Mouse (Mus musculus) liver, adult 2 months (tissue): Measurements from ENCODE around the gene Chkb.

Experiments used
- CTCF ChIP-seq: fragments of 200-500 bp; IDR thresholded peaks from 2 replicates; pipeline ENCODE4 v1.5.1; 2011; ENCODE audit warnings: low read depth, low read length, control low read depth
- POLR2A ChIP-seq: fragments of 200-500 bp; IDR thresholded peaks from 2 replicates; pipeline ENCODE4 v1.6.1; 2011; ENCODE audit warnings: low read length, control low read depth; ENCODE audit not compliant: insufficient read depth; ENCODE audit errors: extremely low read depth

- TF ChIP-seq POLR2A: no peak
- no peak for TF ChIP-seq CTCF
Measured at GRCm38 (mm10) chr15:89475293-89475600, 45.5 kb upstream of the Chkb start.
